Mouse (Mus musculus): ENCODE measurements around the gene Rap1gap2.

Gene Rap1gap2

GRCm38 (mm10) chr11:74499058-74499457, 111.7 kb downstream of the Rap1gap2 start:
- DNase-seq: no peak

- DNase-seq: no peak
Observed at GRCm38 (mm10) chr11:74496581-74496980, 114.1 kb downstream of the Rap1gap2 start.

GRCm38 (mm10) chr11:74493936-74494335, 116.8 kb downstream of the Rap1gap2 start:
- DNase-seq: peak; percentile 21 to 64

- DNase-seq: no peak
Observed at GRCm38 (mm10) chr11:74493172-74493862, 117.4 kb downstream of the Rap1gap2 start.

- no peak for DNase-seq
Observed at GRCm38 (mm10) chr11:74491130-74491529, 119.6 kb downstream of the Rap1gap2 start.

GRCm38 (mm10) chr11:74489239-74489638, 121.5 kb downstream of the Rap1gap2 start:
- peak in 1 of 2 experiments; percentile 60 for DNase-seq

- peak; percentile 30 to 69 for DNase-seq
Observed at GRCm38 (mm10) chr11:74487952-74488351, 122.8 kb downstream of the Rap1gap2 start.

GRCm38 (mm10) chr11:74485435-74486217, 125.1 kb downstream of the Rap1gap2 start:
- DNase-seq: peak in 1 of 2 experiments; percentile 37

- DNase-seq: no peak
Observed at GRCm38 (mm10) chr11:74483871-74484270, 126.8 kb downstream of the Rap1gap2 start.

- no peak for DNase-seq
Observed at GRCm38 (mm10) chr11:74483153-74483817, 127.4 kb downstream of the Rap1gap2 start.

GRCm38 (mm10) chr11:74481797-74482196, 128.9 kb downstream of the Rap1gap2 start:
- DNase-seq: peak in 1 of 2 experiments; percentile 27

GRCm38 (mm10) chr11:74479715-74480289, 130.9 kb downstream of the Rap1gap2 start:
- no peak for DNase-seq

GRCm38 (mm10) chr11:74478877-74479276, 131.8 kb downstream of the Rap1gap2 start:
- DNase-seq: no peak

GRCm38 (mm10) chr11:74472671-74473070, 138.0 kb downstream of the Rap1gap2 start:
- no peak for DNase-seq

GRCm38 (mm10) chr11:74468195-74468594, 142.5 kb downstream of the Rap1gap2 start:
- DNase-seq: no peak

- peak; percentile 54 to 66 for DNase-seq
Observed at GRCm38 (mm10) chr11:74465712-74466111, 145.0 kb downstream of the Rap1gap2 start.

GRCm38 (mm10) chr11:74464181-74464977, 146.3 kb downstream of the Rap1gap2 start:
- DNase-seq: no peak

- no peak for DNase-seq
Observed at GRCm38 (mm10) chr11:74462651-74463050, 148.1 kb downstream of the Rap1gap2 start.

- DNase-seq: no peak
Observed at GRCm38 (mm10) chr11:74459651-74460050, 151.1 kb downstream of the Rap1gap2 start.

GRCm38 (mm10) chr11:74458400-74458799, 152.3 kb downstream of the Rap1gap2 start:
- no peak for DNase-seq

GRCm38 (mm10) chr11:74457194-74457593, 153.5 kb downstream of the Rap1gap2 start:
- DNase-seq: peak; percentile 27 to 67

GRCm38 (mm10) chr11:74448556-74448955, 162.2 kb downstream of the Rap1gap2 start:
- no peak for DNase-seq
